Mouse (Mus musculus): ENCODE results near the gene Prkcb.
A peak's percentile ranks its signal among the peaks of the same experiment; 100 is the strongest.

Prkcb gene

DNA sequence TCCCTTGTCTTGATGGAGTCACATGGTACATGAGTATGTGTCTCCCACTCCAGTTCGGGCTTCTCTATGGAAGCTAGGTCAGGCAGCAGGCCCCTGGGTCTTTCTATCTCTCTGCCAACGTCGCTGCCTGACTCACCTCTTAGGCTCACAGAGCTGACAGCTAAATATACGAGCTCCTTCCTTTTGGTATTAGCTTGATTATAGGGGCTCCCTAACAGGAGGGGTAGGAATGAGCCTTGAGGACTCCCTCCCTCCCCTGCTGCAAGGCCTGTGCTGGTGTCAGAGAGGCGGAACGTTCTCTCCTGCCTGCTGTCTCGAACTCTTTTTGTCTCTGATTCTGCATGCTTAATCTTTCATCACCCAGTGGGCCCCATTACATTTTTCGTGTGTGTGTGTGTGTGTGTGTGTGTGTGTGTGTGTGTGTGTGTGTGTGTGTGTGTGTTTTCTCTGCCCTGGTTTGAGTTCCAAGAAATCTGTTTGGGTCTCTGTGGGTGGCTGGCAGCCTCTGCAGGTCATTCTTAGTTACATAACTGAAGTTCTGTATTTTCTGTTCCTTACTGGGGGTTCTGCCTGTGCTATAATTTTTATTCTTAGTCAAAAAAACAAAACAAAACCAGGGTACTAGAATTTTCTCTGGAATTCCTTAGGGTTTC is 33.6 kb downstream of the Prkcb start:
- peak; percentile 75 to 76 for DNase-seq

DNA sequence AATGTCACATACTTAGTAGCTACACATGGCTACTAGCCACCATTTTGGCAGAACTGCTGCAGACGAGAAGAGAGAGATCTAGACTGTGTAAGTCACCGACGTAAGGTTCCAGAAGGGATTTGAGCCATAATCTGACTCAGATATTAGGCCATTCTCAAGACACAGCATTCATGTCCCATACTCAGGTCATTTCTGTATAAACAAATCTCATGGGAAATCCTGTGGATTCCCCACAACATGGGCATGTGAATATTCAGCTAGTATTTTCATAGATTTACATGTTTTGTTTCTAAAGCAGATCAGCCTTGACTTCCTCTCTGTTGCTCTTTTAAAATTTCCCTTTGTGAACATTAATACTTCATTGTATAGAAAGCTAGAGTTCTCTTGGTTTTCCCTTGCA is 39.4 kb downstream of the Prkcb start:
- DNase-seq, result no peak

- DNase-seq, result no peak
Observed at GRCm38 (mm10) chr7:122328466-122328865, 39.9 kb downstream of the Prkcb start.

- peak; percentile 55 to 56 for DNase-seq
Observed at GRCm38 (mm10) chr7:122329588-122329987, 41.0 kb downstream of the Prkcb start.

GRCm38 (mm10) chr7:122333686-122334085 is 45.1 kb downstream of the Prkcb start:
- no peak for DNase-seq

GRCm38 (mm10) chr7:122337302-122337701 is 48.8 kb downstream of the Prkcb start:
- no peak for DNase-seq

- DNase-seq, result peak; percentile 43 to 54
Observed at GRCm38 (mm10) chr7:122338055-122338454, 49.5 kb downstream of the Prkcb start.

DNA sequence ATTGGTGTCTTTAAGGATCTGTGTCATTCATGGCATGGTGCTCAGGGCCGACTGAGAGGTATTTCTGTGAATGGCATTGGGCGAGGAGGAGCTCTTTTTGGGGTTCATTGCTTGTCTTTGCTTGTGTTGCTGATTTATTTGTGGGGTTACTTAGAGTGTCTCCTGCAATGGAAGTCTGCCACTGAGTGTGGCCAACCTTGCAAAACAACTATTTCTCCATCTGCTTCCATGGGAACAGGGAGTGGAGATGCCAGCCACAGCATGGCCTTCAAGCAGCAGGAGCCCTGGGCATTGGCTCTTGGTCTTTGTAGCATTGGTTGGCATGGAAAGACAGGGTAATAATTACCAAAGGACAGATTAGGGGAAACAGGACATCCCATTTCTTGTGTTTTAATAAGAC is 50.9 kb downstream of the Prkcb start:
- peak; percentile 76 to 79 for DNase-seq

- peak in 1 of 2 experiments; percentile 18 for DNase-seq
Observed at GRCm38 (mm10) chr7:122341813-122342212, 53.3 kb downstream of the Prkcb start.

- no peak for DNase-seq
Observed at GRCm38 (mm10) chr7:122344656-122345055, 56.1 kb downstream of the Prkcb start.

DNA sequence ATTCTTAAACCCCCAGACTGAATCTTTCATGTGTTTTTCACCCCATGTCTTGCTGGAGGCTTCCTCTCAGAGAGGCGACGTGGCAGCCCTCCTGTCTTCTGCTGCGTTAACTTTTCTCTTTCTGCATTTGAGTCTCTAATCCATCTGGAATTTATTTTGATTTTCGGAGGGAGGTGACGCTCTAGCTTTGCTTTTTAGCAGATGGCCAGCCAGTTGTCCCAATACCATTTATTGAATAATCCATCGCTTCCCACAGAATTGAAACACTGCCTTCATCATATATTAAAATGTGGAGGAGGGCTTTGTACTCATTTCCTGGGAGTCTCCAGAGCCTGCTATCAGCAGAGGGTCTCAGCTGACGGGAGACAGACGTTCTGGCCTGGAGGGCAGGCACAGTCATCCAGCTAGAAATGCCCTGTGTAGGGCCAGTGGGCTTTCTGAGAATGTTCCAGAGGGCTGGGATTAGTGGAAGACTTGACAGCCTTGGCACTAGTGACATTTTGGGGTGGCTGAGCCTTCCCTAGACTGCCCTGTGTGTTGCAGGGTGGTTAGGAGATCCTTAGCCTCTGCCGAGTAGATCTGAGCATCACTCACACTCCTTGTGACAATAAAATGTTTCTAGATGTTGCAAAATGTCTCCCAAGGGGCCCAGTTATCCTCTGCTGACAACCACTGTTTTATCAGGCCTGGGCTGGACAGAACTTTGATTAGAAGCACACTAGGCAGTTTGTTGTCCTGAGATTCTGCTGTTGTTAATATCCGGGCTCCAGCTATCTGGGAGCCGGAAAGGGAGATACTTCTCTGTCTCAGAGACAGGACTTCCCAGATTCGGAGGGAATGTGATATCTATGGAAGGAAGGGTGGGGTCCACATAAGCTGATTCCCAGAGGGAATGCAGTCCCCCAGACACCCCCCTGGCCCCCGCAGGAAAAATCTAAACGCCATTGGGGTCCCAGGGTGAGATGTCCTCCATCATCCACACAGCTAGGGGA is 58.0 kb downstream of the Prkcb start:
- no peak for DNase-seq

DNA sequence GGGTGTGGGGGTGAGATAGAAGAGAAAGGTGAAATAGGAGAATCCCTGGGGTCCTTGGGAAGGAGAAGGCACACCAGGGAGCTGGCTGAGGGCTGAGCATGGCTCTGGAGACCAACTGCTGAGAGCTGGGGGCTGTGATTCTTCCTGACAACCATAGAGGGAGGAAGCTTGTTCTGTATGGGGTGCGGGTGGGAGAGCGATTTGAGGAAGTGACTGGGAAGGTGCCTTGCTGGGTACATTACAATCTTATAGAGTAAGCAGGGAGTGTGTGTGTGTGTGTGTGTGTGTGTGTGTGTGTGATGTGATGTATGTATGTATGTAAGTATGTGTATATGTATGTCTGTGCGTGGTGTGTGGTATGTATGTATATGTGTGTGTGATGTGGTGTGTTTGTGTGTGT is 58.9 kb downstream of the Prkcb start:
- DNase-seq, result no peak

- DNase-seq, result no peak
Observed at GRCm38 (mm10) chr7:122349961-122350360, 61.4 kb downstream of the Prkcb start.

DNA sequence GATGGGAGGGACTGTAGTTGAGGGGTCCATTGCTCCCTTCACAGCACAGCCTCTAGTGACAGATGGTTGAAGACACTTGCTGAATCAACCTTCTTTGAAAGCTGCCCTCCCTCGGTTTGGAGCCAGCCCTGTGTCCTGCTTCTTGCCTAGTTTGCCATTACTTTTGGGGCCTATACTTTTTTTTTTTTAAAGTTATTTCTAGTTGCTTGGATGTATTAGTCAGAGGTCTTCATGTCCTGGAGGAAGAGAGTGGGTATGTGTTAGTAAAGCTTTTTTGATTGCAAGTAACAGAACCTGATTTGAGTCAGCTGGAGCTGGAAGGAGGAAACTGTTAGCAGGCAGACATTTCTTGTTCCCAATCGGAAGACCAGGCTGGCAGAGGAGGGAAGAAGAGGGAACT is 62.2 kb downstream of the Prkcb start:
- DNase-seq, result no peak

- no peak for DNase-seq
Observed at GRCm38 (mm10) chr7:122351816-122352215, 63.3 kb downstream of the Prkcb start.

- no peak for DNase-seq
Observed at GRCm38 (mm10) chr7:122352566-122353277, 64.2 kb downstream of the Prkcb start.

DNA sequence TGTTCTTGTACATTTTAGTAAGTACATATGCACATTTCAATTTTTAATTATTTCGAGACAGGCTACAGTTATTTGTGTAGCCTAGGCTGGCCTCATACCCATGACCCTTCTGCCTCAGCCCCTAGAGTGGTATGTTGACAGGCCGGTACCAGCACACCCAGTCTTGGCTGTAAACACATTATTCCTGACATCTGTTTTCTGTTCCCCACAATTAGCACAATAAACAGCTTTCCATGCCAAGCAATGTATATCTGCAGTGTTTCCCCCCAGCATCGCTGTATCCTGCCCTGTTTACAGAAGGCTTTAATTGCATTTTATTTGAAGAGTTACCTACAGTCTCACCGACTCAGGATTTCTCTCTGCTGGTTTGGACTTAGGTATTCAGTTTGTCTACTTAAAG is 64.8 kb downstream of the Prkcb start:
- DNase-seq, result no peak

GRCm38 (mm10) chr7:122356941-122357340 is 68.4 kb downstream of the Prkcb start:
- DNase-seq, result no peak

DNA sequence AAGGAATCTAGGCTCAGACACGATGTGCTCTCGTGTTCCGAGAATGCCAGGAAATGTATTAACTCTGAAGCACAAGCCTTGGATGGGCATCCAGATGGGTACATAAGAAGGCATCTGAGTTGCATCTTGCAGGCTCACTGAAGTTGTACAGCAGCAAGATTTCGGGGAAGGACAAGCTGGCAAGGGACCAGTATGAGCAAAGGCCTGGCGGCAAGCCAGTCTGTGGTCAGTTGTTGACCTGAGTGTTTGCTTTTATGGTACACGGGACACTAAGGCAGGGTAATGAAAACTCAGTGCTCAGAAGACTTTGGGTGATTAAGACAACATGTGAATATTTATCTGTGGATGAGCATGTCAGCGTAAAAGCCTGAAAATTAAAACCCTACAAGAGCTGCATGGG is 69.3 kb downstream of the Prkcb start:
- peak; percentile 50 to 51 for DNase-seq

GRCm38 (mm10) chr7:122366635-122367034 is 78.1 kb downstream of the Prkcb start:
- no peak for DNase-seq

DNA sequence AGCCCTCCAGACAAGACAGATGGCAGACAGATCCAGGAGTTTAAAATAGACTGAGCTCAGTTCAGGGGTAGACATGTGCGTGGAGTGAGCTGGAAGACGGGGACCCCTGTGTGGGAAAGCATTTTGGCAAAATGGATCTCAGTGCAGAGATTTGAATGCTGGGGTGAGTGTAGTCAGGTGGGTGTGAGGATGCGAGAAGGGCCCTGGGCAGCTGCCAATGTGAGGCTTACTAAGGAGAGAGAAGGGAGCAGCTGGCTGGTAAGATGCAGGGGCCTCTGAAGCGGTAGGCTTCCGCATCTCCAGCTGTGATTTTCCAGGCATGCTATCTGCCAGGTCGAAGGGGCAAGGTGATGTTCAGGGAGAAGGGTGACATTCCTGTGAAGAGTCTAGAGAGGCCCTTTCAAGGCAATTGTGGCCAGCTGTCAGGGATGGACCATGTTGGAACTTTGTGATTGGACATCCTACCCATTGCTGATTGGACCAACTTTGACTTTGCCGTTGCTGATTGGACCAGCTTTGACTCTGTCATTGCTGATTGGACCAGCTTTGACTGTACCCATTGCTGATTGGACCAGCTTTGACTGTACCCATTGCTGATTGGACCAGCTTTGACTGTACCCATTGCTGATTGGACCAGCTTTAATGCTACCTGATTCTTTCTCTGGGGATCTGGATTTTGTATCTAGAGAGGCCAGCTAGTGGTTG is 78.9 kb downstream of the Prkcb start:
- no peak for DNase-seq

DNA sequence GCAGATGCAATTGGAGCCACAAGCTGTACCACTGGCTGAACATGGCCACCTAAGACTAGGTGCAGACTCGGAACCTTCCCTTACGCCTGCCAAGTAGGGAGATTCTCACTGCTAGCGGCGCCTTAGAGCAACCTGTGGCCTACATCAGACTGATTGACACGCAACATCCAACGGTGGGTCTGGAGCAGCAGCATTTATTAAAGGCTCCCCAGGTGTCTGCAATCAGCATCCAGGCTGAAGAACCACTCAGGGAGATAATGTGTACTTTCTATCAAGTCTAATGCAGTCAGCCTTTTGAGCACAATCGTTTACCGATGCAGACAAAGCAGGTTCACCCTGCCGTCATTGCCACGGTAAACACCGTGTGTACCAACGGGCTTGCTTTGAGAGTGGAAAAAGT is 81.9 kb downstream of the Prkcb start:
- no peak for DNase-seq

GRCm38 (mm10) chr7:122371947-122372346 is 83.4 kb downstream of the Prkcb start:
- no peak for DNase-seq

All from cerebellum, postnatal 36 days (tissue).